Comparison of ENCODE assay signal across 19 mouse cellular contexts in the genomic region with DNA sequence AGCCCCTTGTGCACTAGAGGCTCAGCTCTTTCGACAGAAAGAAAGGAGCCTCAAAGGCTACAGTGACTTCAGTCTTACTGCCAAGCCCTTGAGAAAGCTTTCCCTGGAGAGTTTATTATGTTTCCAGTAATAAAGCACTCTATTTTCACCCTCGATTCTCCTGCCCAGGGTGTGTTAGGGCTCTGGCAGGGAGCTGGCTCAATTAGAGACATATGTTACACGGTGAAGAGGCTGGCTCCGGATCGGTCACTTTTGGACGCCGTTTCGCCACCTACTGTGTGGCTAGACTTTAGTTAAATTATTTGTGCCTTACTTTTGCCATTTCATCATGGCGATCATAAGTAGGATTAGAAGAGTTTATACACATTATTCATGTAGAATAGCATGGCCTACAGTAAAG.
DNase-seq lines count a peak whose midpoint lies in the region; ATAC-seq and TF ChIP-seq lines count a peak whose summit lies in the region.
"Had no signal": no experiment of that assay in that cellular context is flagged by ENCODE, and none has a peak within 500 bp of the region (broad histone marks: within the 10 kb centered on the region; RNA-seq: fewer than 3 reads in every experiment).

No protein-coding gene starts in this region.

- no peak overlapping the region for H3K4me3 ChIP-seq in limb, embryonic 10.5 days
- no peak overlapping the region for H3K4me3 ChIP-seq in neural tube, embryonic 15.5 days (replicated peaks)
- no peak overlapping the region for H3K4me3 ChIP-seq in heart, embryonic 12.5 days
- H3K4me3 ChIP-seq: erythroblast, embryonic 14.5 days; heart, embryonic 15.5 days had no signal

- WGBS in limb, embryonic 10.5 days = 29% methylated on average over 9 of the region's 9 CpGs
- 27% methylated on average over 9 of the region's 9 CpGs for WGBS in neural tube, embryonic 15.5 days
- 78% methylated on average over 9 of the region's 9 CpGs for WGBS in heart, embryonic 12.5 days

- no peaks in the 10 kb centered on the region for H3K27me3 ChIP-seq in limb, embryonic 10.5 days (ENCODE audit: low read depth, poor library complexity, severe bottlenecking)
- no peaks in the 10 kb centered on the region for H3K27me3 ChIP-seq in neural tube, embryonic 15.5 days (replicated peaks)
- H3K27me3 ChIP-seq in heart, embryonic 12.5 days (replicated peaks) = no peaks in the 10 kb centered on the region
- H3K27me3 ChIP-seq: heart, embryonic 15.5 days had no signal

- no peak overlapping the region for H3K9ac ChIP-seq in neural tube, embryonic 15.5 days (replicated peaks)
- no peak overlapping the region for H3K9ac ChIP-seq in heart, embryonic 12.5 days
- H3K9ac ChIP-seq: heart, embryonic 15.5 days; lung, embryonic 14.5 days had no signal

- no peaks in the 10 kb centered on the region for H3K36me3 ChIP-seq in limb, embryonic 10.5 days
- no peaks in the 10 kb centered on the region for H3K36me3 ChIP-seq in neural tube, embryonic 15.5 days
- no peaks in the 10 kb centered on the region for H3K36me3 ChIP-seq in heart, embryonic 12.5 days
- H3K36me3 ChIP-seq: heart, embryonic 15.5 days had no signal

- no peak for ATAC-seq in neural tube, embryonic 15.5 days (ENCODE audit: low FRiP score)
- no peak for ATAC-seq in heart, embryonic 12.5 days (ENCODE audit: insufficient number of reproducible peaks, low FRiP score)

- DNase-seq in adrenal gland, postnatal 10 days = peak; percentile 43
- no peak for DNase-seq in adrenal gland, adult 18-20 months (ENCODE audit: low spot score in 2 of 2)
- DNase-seq in brain, embryonic 14.5 days (ENCODE audit: low read depth) = peak; percentile 61
- peak; percentile 79 for DNase-seq in cerebellum, adult 9-11 months
- no peak for DNase-seq in limb, embryonic 10.5 days (ENCODE audit: low spot score)
- DNase-seq in urinary bladder, postnatal 10 days (ENCODE audit: low spot score) = no peak
- DNase-seq: adrenal gland, postnatal 25 days; heart, adult 18-20 months; kidney, adult 8-10 months; lung, embryonic 14.5 days; lung, postnatal 4 days; midbrain, embryonic 14.5 days; right cerebral cortex, adult 18-20 months; thymus, adult 18-20 months had no signal

- no peaks in the 10 kb centered on the region for H3K9me3 ChIP-seq in limb, embryonic 10.5 days (replicated peaks)
- no peaks in the 10 kb centered on the region for H3K9me3 ChIP-seq in neural tube, embryonic 15.5 days (replicated peaks)
- H3K9me3 ChIP-seq in heart, embryonic 12.5 days (replicated peaks) = no peaks in the 10 kb centered on the region
- H3K9me3 ChIP-seq: heart, embryonic 15.5 days had no signal

- peaks cover 62% of the 10 kb centered on the region for H3K4me1 ChIP-seq in limb, embryonic 10.5 days
- H3K4me1 ChIP-seq in neural tube, embryonic 15.5 days = peaks cover 9% of the 10 kb centered on the region
- peaks cover 10% of the 10 kb centered on the region for H3K4me1 ChIP-seq in heart, embryonic 12.5 days (replicated peaks)

- peak overlapping the region; percentile 80 for H3K27ac ChIP-seq in limb, embryonic 10.5 days
- H3K27ac ChIP-seq in neural tube, embryonic 15.5 days (replicated peaks) = no peak overlapping the region
- H3K27ac ChIP-seq in heart, embryonic 12.5 days (ENCODE audit: poor library complexity, severe bottlenecking) = no peak overlapping the region
- H3K27ac ChIP-seq: heart, embryonic 15.5 days had no signal

- TF ChIP-seq CTCF in brain, embryonic 14.5 days (IDR thresholded peaks at IDR 0.05; ENCODE audit: borderline replicate concordance, extremely low read depth, insufficient read depth, insufficient read length) = no peak

- no peak overlapping the region for H3K4me2 ChIP-seq in neural tube, embryonic 15.5 days
- no peak overlapping the region for H3K4me2 ChIP-seq in heart, embryonic 12.5 days
- H3K4me2 ChIP-seq: heart, embryonic 15.5 days; liver, embryonic 11.5 days; lung, embryonic 14.5 days had no signal

- TF ChIP-seq POLR2A in brain, embryonic 14.5 days (IDR thresholded peaks at IDR 0.05; ENCODE audit: borderline replicate concordance, extremely low read depth, insufficient read depth, insufficient read length, poor library complexity, severe bottlenecking) = no peak

Comparison
In these comparisons a context has a peak if more than half of its experiments do, and no peak if none do; other contexts are left out.
1. DNase-seq: peak in adrenal gland, postnatal 10 days (single experiment), brain, embryonic 14.5 days (single experiment) and cerebellum, adult 9-11 months (single experiment); none in adrenal gland, adult 18-20 months (0 of 2), limb, embryonic 10.5 days (single experiment) and urinary bladder, postnatal 10 days (single experiment).